Mouse (Mus musculus) limb, embryonic 14.5 days (tissue): ENCODE measurements at regions not wholly inside any gene's neighbourhood (a gene's known extent, or its start where the extent isn't known, plus 50 kb on each side); places are given as distances from the start of the nearest gene placed in this dataset.

ENCODE experiments used
- ATAC-seq: fragments of 200-750 bp; cut with Nextera tagmentation; 2 replicates; pipeline ENCODE4 v1.8.0; 2017; ENCODE audit warnings: low read depth, moderate number of reproducible peaks, moderate TSS enrichment; ENCODE audit not compliant: low FRiP score
- DNase-seq: peaks from one replicate; pipeline ENCODE4 v3.0.0-alpha.2; 2015; ENCODE audit warnings: low spot score
- H3K27ac ChIP-seq: fragments of 300-500 bp; sonication (generic); replicated peaks from 2 replicates; pipeline ENCODE4 v1.5.1; 2014; ENCODE audit warnings: low read depth, mild to moderate bottlenecking, low read length, moderate library complexity, mixed read lengths
- H3K27me3 ChIP-seq: fragments of 300-500 bp; sonication (generic); 2 replicates; pipeline ENCODE4 v1.6.1; 2014; ENCODE audit warnings: low read length, mixed read lengths; ENCODE audit not compliant: control insufficient read depth, insufficient read depth
- H3K36me3 ChIP-seq: fragments of 300-500 bp; sonication (generic); 2 replicates; pipeline ENCODE4 v1.6.1; 2014; ENCODE audit warnings: mild to moderate bottlenecking, low read length, moderate library complexity, mixed read lengths; ENCODE audit not compliant: control insufficient read depth, insufficient read depth
- H3K4me1 ChIP-seq: fragments of 300-500 bp; sonication (generic); 2 replicates; pipeline ENCODE4 v1.6.1; 2014; ENCODE audit warnings: antibody characterized with exemption, low read length, mixed read lengths; ENCODE audit not compliant: control insufficient read depth, insufficient read depth
- H3K4me2 ChIP-seq: fragments of 300-500 bp; sonication (generic); replicated peaks from 2 replicates; pipeline ENCODE4 v1.6.1; 2014; ENCODE audit warnings: low read depth, mild to moderate bottlenecking, low read length, moderate library complexity; ENCODE audit not compliant: severe bottlenecking
- H3K4me3 ChIP-seq: fragments of 300-500 bp; sonication (generic); replicated peaks from 2 replicates; pipeline ENCODE4 v1.5.1; 2014; ENCODE audit warnings: low read length
- H3K9ac ChIP-seq: fragments of 300-500 bp; sonication (generic); 2 replicates; pipeline ENCODE4 v1.6.1; 2014; ENCODE audit warnings: mild to moderate bottlenecking, low read depth, low read length, moderate library complexity; ENCODE audit not compliant: severe bottlenecking
- H3K9me3 ChIP-seq: fragments of 300-500 bp; sonication (generic); 2 replicates; pipeline ENCODE4 v1.6.1; 2016; ENCODE audit warnings: low read length; ENCODE audit not compliant: control insufficient read depth
- POLR2A ChIP-seq: fragments of 200-500 bp; IDR thresholded peaks from 2 replicates; pipeline ENCODE4 v1.8.0; 2012; ENCODE audit warnings: inconsistent platforms, mild to moderate bottlenecking, moderate library complexity, borderline replicate concordance; ENCODE audit not compliant: insufficient read depth, insufficient read length; ENCODE audit errors: extremely low read depth
- WGBS: fragments of 180-500 bp; shearing (Covaris S2); extraction: QIAGEN DNeasy Blood & Tissue Kit; methylation state at CpG from one replicate; pipeline ENCODE4 v1.1.7; 2014; 5-methylcytosine and 5-hydroxymethylcytosine counted together

DNA sequence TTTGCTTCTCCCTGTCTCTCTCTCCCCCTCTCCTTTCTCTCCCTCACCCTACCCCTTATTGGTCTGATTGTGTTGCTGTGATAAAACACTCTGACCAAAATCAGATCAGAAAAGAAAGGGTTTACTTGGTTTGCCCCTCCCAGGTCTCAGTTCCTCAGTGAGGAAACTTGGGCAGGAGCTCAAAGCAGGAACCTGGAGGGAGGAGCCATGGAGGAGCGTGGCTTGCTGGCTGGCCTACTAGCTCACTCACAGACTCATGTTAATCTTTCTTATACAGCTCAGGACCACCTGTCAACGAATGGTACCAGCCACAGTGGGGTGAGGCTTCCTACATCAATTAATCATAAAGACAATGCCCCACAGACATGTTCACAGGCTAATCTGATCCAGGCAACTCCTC lies 339.4 kb downstream of the Fam49a start:
- no peaks in the 10 kb centered on the region for H3K36me3 ChIP-seq
- no peak for TF ChIP-seq POLR2A
- ATAC-seq, result no peak
- H3K27me3 ChIP-seq, result no peaks in the 10 kb centered on the region
- 29% methylated on average over 2 of the region's 2 CpGs for WGBS
- no peaks in the 10 kb centered on the region for H3K4me1 ChIP-seq
- no peak overlapping the region for H3K9ac ChIP-seq
- no peak overlapping the region for H3K27ac ChIP-seq
- H3K4me2 ChIP-seq, result no peak overlapping the region
- no peak overlapping the region for H3K4me3 ChIP-seq
- no peaks in the 10 kb centered on the region for H3K9me3 ChIP-seq
- DNase-seq, result no peak

DNA sequence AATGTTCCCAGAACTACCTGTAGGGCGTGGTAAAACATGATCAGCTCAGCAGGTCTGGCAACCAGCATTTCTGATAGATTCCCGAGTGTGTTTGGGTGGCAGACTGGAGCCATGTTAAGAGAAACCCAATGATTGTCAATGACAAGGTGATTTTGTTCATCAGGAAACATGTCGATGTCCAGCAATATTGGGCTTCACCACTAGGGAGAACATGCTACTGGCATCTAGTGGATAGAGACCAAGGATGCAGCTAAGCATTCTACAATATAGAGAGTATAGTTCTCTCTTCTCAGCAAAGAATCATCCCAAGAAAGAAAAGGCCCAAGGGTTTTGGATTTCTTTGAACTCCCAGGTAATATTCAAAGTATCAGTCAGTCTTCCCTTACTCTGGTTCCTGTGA lies 333.5 kb downstream of the Fam49a start:
- Histone ChIP-seq H3K36me3 (no peaks in the 10 kb centered on the region), H3K4me3 (no peak overlapping the region), H3K9me3 (no peaks in the 10 kb centered on the region), H3K4me2 (no peak overlapping the region), H3K4me1 (no peaks in the 10 kb centered on the region), H3K27ac (no peak overlapping the region), H3K9ac (no peak overlapping the region), H3K27me3 (no peaks in the 10 kb centered on the region)
- no peak for ATAC-seq
- no peak for DNase-seq
- WGBS, result 87% methylated on average over 3 of the region's 3 CpGs
- no peak for TF ChIP-seq POLR2A

DNA sequence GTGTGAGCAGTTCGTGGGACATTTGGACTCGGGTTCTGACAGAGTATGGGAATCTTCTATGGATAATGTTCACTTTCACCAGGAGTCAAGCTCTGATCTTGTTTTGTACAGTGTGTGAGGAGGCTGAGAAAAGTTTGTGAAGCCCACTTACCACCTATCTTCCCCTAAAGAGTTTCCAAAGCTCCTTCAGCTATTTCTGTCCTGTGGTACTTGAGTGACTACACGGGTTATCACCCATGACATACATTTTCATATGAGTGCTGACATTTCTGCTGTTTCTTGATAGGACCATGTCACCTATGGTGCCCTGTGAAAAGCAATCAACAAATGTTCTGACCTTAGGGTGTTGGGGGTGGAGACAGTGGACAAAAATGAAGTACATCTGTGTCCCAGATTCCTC lies 332.6 kb downstream of the Fam49a start:
- 93% methylated on average over 3 of the region's 3 CpGs for WGBS
- no peaks in the 10 kb centered on the region for H3K4me1 ChIP-seq
- TF ChIP-seq POLR2A, result no peak
- H3K9me3 ChIP-seq, result no peaks in the 10 kb centered on the region
- no peaks in the 10 kb centered on the region for H3K36me3 ChIP-seq
- DNase-seq, result no peak
- H3K4me3 ChIP-seq, result no peak overlapping the region
- H3K4me2 ChIP-seq, result no peak overlapping the region
- no peaks in the 10 kb centered on the region for H3K27me3 ChIP-seq
- no peak for ATAC-seq
- H3K27ac ChIP-seq, result no peak overlapping the region
- H3K9ac ChIP-seq, result no peak overlapping the region

DNA sequence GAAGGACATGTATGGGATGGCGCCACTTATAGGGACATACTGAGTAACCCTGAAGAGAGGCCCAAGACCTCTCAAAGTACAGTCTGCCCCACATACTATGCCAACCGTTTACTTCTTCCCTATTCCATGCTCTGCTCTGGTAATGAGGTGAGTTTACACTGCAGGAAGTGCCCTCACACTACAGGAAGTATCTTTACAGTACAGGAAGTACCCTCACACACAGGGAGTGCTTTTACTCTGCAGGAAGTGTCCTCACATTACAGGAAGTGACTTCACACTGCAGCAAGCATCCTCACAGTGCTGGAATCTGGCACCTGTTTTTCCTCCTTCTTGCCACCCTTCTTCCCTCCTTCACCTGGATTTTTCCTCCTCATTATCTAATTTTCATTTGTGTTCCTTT lies 331.4 kb downstream of the Fam49a start:
- Histone ChIP-seq H3K9me3 (no peaks in the 10 kb centered on the region), H3K9ac (no peak overlapping the region), H3K27ac (no peak overlapping the region), H3K4me3 (no peak overlapping the region), H3K4me1 (no peaks in the 10 kb centered on the region), H3K27me3 (no peaks in the 10 kb centered on the region), H3K36me3 (no peaks in the 10 kb centered on the region), H3K4me2 (no peak overlapping the region)
- TF ChIP-seq POLR2A, result no peak
- ATAC-seq (no peak), DNase-seq (no peak)
- WGBS, result 91% methylated on average over 2 of the region's 2 CpGs

DNA sequence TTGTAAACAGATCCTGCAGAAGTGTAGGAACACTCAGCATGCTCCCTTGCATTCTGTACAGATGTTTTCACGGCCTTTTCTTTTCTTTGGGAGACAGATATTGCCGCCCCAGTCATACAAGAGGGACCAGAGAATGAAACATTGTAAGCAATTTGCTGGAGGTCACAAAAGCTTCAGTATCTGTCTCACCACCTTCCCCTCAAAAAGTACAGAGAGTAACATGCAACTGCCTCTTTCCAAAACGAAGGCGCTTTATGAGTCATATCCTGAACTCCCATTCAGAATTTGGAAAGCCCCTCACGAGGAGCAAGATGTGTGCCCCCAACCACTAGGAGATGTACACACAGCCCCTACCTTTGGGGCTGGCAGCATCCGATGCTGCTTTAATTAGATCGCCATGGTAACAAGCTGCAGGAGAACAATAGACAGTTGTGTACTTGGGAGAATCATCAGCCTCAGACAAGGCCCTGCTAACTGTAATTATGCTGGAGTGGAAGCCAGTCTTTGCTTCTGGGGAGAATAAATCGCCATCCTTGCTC lies 328.9 kb downstream of the Fam49a start:
- Histone ChIP-seq H3K4me3 (no peak overlapping the region), H3K4me1 (no peaks in the 10 kb centered on the region), H3K9ac (no peak overlapping the region), H3K36me3 (no peaks in the 10 kb centered on the region), H3K4me2 (no peak overlapping the region), H3K27me3 (no peaks in the 10 kb centered on the region), H3K27ac (no peak overlapping the region), H3K9me3 (no peaks in the 10 kb centered on the region)
- TF ChIP-seq POLR2A, result no peak
- ATAC-seq (no peak), DNase-seq (no peak)
- whole genome bisulfite sequencing, result 70% methylated on average over 8 of the region's 8 CpGs

DNA sequence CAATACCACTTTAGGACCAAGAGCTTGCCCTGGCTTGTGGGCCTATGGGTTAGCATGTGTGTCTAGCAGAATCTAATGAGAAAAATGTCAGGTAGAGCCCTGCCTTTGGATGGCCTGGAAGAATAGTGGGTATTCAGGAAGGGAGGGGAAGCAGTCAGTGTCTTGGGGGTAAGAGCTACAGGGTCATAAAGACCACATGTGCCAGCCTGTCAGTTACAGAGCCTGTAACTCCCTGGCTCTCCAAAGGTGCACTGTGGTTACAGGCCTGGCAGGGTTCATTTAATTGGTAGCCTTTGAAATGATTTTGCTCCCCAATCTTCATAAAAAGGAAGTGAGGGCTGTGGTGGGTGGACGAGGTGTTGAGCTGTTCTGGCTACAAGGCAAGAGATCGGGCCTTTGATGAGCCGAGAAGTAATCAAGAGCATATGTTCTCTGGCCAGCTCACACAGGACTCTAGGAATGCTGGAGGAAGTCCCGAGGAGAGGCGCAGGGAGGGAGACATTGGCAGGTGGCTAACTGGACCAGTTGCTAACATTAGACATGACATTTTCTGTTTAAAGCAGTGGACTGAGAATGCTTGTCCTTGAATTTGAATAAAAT lies 326.9 kb downstream of the Fam49a start:
- H3K4me2 ChIP-seq, result no peak overlapping the region
- H3K4me3 ChIP-seq, result no peak overlapping the region
- H3K27ac ChIP-seq, result no peak overlapping the region
- no peaks in the 10 kb centered on the region for H3K9me3 ChIP-seq
- no peak for TF ChIP-seq POLR2A
- H3K36me3 ChIP-seq, result no peaks in the 10 kb centered on the region
- DNase-seq (peak; percentile 32), ATAC-seq (no peak)
- no peaks in the 10 kb centered on the region for H3K27me3 ChIP-seq
- WGBS, result 13% methylated on average over 5 of the region's 5 CpGs
- H3K9ac ChIP-seq, result no peak overlapping the region
- no peaks in the 10 kb centered on the region for H3K4me1 ChIP-seq
